Mouse (Mus musculus): ENCODE data around the gene Plekhh3. TPM values are rescaled to one million over a fixed set of nuclear protein-coding genes. Genes with fewer than 3 reads are reported as not detected.

Gene Plekhh3
- total RNA-seq, 2 experiments from 2014 or later, result 0.96 to 1.8 TPM

DNA sequence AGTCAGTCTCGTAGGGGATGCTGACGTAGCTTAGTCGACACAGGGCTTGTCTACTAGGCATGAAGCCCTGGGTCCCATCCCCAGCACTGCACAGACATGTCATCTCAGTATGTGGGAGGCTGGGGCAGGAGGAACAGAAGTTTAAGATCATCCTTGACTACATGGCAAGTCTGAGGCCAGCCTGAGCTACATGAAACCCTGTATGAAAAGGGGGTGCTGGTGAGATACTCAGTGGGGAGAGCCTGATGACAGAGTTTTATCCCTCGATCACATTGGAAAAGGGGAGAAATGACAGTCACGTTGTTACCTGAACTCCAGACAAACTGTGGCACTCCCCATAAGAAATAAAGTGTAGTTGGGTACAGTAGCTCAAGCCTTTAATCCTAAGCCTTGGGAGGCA is 16.4 kb upstream of the Plekhh3 start:
- no peak for ATAC-seq (ENCODE audit: poor library complexity, severe bottlenecking)

DNA sequence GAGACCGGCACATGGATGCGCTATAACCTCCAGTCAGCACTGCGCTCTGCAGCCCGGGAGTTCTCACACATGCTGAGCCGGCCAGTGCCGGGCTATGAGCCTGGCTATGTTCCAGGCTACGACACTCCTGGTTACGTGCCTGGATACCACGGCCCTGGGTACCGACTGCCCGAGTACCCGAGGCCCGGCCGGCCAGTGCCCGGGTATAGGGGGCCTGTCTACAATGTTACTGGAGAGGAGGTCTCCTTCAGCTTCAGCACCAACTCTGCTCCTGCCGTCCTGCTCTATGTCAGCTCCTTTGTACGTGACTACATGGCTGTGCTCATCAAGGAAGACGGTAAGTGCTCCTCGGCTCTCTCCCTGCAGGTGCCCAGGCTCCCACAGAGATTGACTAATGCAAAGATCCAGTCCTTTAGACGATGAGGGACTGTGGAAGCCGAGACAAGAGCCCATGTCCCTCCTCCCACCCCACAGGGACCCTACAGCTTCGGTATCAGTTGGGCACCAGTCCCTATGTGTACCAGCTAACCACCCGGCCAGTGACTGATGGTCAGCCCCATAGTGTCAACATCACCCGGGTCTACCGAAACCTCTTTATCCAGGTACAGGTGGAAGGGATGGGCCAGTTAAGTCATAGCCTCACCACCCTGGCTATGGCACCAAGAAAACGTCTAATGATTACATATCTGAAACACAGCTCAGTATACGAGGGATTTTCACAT is 15.5 kb upstream of the Plekhh3 start:
- no peak for ATAC-seq (ENCODE audit: poor library complexity, severe bottlenecking)

DNA sequence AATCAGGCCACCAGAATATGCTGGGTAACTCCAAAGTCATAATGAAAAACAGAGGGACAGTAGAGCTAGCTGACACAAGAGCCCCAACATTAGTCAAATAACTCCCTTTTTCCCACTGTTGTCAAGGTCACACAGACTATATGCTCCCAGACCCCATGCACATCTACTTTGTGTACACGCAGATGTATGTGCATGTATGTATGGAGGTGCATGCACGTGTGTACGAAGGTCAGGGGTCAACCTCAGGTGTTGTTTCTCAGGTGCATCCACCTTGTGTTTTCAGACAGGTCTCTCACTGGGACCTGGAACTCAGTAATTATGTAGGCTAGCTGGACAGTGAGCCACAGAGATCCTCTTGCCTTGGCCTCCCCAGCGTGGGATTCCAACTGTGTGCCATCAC is 14.3 kb upstream of the Plekhh3 start:
- no peak for ATAC-seq (ENCODE audit: poor library complexity, severe bottlenecking)

DNA sequence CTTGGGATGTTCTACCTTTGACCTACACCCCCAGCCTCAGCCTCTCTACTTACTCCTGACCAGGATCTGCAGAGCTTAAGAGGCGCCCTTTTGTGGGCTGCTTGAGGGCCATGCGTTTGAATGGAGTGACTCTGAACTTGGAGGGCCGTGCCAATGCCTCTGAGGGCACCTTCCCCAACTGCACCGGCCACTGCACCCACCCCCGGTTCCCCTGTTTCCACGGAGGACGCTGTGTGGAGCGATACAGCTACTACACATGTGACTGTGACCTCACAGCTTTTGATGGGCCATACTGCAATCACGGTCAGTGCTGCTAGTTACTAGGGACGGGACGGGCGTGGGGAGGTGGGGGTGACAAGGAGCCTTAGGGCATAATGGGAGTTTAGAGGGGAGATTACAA is 13.8 kb upstream of the Plekhh3 start:
- no peak for ATAC-seq (ENCODE audit: poor library complexity, severe bottlenecking)

DNA sequence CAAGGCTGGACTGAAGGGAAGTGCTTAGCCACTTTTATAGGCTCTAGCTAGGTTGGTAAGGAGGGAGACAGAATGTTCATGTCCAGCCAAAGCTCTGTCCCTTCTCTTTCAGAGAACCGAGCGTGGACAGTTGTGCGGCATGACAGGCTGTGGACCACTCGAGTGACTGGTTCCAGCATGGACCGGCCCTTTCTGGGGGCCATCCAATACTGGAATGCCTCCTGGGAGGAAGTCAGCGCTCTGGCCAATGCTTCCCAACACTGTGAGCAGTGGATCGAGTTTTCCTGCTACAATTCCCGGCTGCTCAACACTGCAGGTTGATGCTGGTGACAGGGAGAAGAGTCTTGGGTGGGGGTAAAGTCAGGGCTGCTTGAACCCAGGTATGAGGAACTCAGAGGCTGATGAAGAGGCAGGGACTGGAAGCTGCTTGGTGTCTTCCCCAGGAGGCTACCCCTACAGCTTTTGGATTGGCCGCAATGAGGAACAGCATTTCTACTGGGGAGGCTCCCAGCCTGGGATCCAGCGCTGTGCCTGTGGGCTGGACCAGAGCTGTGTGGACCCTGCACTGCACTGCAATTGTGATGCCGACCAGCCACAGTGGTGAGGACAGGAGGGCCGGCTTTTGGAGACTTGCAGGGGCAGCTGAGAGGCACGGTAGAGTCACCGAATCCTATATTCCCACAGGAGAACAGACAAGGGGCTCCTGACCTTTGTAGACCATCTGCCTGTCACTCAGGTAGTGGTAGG is 11.8 kb upstream of the Plekhh3 start:
- no peak for ATAC-seq (ENCODE audit: poor library complexity, severe bottlenecking)

DNA sequence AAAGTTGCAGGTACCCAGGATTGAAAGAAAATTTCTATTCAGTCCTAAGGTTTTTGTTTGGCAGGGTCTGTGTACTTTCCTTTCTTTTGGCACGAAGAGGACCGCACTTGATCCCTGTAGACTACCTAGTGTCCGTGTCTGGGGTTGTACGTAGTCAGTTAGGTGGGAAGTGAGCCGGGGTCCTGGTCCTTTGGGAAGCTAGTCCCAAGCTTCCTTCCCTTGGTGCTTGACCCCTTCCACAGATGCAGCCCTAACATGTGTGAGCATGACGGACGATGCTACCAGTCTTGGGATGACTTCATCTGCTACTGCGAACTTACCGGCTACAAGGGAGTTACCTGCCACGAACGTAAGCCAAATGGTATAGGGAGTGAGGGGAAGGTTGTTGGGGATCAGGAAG is 10.8 kb upstream of the Plekhh3 start:
- no peak for ATAC-seq (ENCODE audit: poor library complexity, severe bottlenecking)

DNA sequence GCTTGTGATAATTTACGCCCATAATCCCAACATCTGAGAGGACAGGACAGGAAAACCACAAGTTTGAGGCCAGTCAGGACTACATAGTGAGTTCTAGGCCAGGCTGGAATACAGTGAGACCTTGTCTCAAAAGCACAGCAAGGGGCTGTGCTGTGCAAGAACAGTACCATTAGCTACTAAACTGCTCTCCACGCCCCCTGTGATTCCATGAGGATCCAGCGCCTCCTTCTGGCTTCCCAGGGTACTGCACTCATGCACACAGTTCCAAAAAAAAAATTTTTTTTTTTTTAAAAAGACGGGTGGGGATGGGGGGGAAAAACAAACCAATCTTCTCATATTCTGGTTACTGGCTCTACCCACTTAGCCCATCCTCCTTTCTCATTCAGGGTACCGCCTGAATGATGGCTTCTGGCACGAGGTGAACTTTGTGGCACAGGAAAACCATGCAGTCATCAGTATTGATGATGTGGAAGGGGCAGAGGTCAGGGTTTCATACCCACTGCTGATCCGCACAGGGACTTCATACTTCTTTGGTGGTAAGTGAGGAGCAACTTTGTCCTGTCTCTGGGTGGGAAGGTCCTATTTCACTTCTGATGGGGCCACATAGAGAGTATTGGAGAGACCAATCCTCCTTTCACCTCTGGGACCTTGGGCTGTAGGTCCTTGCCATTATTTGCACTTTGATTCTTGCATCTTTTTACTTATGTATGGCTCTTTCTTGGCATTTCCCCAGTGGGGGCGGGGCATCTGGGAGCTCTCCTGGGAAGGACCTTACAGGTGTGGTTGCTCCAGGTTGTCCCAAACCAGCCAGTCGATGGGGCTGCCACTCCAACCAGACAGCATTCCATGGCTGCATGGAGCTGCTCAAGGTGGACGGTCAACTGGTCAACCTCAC is 9.9 kb upstream of the Plekhh3 start:
- ATAC-seq (ENCODE audit: poor library complexity, severe bottlenecking), result peak; percentile 55

DNA sequence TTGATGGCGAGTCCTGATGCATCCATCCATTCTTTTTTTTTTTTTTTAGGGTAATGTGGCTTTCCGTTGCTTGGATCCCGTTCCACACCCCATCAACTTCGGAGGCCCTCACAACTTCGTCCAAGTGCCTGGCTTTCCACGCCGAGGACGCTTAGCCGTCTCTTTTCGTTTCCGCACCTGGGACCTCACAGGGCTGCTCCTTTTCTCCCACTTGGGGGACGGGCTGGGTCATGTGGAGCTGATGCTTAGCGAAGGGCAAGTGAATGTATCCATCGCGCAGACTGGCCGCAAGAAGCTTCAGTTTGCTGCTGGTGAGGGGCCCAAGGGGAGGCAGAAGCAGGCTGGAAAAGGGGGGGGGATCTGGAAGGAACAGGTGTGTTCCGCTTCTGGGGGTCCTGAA is 9.1 kb upstream of the Plekhh3 start:
- ATAC-seq (ENCODE audit: poor library complexity, severe bottlenecking), result no peak

DNA sequence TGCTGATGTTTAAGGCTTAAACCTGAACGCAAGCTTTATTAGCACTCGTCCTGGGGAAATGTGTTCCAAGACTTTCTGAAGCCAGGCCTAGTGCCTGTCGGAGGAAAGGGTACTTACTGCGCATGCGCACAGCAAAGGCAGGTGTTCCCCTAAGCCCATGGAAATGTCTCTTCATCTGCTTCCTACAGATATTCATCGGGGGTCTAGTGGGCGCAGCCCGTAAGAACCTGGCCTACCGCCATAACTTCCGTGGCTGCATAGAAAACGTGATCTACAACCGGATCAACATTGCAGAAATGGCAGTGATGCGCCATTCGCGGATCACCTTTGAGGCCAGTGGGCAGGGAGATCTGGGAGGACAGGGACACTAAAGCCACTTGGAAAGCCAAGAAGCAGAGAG is 8.2 kb upstream of the Plekhh3 start:
- ATAC-seq (ENCODE audit: poor library complexity, severe bottlenecking), result no peak

DNA sequence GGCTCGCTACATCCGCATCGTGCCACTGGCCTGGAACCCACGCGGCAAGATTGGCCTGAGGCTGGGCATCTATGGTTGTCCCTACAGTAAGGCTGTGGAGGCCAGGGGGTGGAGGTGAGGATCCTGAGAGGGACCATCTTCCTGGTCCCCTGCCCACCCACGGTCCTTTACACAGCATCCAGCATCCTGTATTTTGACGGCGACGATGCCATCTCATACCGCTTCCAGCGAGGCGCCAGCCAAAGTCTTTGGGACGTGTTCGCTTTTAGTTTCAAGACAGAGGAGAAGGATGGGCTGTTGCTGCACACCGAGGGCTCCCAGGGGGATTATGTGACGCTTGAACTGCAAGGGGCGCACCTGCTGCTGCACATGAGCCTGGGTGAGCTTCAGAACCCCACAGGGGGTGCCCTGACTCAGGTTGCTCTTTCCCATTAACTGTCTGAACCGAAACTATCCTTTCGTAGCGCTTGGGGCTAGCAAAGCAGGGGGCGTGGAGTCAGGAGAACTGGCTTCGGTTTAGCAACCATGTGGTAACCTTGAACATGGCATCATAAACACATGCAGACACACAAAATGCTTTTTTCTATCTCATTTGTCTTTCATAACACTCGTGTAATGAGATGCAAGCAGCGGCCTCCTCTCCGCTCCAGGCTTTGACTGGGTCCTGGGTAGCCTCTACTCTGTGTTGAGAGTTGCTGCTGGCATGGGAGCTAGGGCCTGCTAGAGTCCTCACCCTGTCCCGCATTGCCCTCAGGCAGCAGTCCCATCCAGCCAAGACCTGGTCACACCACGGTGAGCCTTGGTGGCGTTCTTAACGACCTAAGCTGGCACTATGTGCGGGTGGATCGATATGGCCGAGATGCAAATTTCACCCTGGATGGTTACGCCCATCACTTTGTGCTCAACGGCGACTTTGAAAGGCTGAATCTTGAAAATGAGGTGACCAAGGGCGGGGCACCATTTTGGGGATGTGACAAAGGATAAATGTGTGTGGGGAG is 7.2 kb upstream of the Plekhh3 start:
- ATAC-seq (ENCODE audit: poor library complexity, severe bottlenecking), result no peak

DNA sequence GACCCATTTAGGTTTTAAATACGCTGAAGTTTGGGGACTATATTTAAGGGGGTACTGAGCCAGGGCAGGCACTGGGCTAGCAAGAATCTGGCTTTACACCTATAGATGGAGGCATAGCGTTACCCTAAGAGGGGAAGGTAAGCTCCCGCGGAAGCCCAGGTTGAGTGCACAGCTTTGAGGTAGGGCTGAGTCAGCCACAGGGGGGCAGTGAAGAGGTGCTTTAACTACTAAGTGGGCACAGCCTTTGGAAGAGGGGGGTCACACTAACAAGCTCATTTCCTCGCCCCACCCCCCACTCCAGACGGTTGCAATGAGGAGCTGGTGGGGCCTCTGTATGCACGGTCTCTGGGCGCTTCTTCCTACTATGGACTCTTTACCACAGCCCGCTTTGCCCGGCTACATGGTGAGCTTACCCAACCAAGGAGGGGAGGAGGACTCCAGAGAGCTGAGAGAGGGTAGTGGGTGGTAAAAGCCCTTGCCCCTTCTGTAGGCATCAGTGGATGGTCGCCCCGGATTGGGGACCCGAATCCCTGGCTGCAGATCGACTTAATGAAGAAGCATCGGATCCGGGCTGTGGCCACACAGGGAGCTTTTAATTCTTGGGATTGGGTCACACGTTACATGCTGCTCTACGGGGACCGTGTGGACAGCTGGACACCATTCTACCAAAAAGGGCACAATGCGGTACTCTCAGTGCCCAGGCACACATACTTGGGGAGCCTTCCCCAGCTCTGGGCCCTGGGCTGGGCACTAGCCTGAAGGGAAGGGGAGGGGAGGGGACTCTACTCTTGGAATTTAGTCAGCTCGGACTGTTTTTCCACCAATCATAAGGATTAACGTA is 6.0 kb upstream of the Plekhh3 start:
- ATAC-seq (ENCODE audit: poor library complexity, severe bottlenecking), result no peak

DNA sequence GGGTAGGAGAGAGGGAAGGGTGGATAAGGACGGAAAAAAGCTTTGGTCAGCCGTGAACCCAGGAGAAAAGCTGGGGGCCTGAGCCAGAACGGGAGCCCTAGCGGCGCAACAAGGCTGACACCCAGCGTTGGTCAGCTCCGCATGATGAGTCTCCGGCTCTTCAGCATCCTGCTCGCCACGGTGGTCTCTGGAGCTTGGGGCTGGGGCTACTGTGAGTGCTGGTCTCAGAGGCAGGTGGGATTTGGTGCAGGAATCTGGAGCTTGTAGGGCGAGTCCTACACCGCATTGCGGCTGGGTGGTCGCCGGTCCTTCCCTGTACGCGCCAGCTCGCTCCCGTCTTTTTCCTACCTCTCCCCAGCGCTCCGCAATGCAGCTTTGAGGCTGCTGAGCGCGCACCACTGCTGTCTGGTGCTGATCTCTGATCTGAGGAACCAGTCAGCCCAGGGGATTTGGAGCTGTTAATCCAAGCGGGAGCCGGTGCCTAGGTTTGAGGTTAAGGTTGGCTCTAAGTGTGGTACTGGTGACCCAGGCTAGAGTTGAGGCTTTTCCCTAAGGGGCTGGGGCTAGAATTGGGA is 5.1 kb upstream of the Plekhh3 start:
- ATAC-seq (ENCODE audit: poor library complexity, severe bottlenecking), result no peak

DNA sequence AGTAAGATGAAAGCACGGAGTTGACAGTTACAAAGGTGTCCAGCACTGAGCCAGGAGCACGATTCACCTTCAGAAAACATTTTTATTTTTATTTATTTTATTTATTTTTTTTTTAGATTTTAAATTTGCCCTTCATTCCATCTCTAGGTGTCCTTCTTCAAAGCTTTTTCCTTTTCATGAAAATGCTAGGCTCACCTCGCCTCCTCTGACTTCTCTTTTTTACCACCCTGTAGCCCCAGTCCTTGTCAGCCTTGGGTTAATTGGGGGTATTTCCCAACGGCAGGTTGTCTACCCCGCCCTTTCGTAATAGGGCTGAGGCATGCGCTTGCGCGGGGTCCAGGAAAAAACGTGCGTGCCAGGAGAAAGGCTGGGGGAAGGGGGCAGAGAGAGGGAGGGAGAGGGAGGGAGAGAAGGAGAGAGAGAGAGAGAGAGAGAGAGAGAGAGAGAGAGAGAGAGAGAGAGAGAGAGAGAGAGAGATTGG is 4.5 kb upstream of the Plekhh3 start:
- no peak for ATAC-seq (ENCODE audit: poor library complexity, severe bottlenecking)

DNA sequence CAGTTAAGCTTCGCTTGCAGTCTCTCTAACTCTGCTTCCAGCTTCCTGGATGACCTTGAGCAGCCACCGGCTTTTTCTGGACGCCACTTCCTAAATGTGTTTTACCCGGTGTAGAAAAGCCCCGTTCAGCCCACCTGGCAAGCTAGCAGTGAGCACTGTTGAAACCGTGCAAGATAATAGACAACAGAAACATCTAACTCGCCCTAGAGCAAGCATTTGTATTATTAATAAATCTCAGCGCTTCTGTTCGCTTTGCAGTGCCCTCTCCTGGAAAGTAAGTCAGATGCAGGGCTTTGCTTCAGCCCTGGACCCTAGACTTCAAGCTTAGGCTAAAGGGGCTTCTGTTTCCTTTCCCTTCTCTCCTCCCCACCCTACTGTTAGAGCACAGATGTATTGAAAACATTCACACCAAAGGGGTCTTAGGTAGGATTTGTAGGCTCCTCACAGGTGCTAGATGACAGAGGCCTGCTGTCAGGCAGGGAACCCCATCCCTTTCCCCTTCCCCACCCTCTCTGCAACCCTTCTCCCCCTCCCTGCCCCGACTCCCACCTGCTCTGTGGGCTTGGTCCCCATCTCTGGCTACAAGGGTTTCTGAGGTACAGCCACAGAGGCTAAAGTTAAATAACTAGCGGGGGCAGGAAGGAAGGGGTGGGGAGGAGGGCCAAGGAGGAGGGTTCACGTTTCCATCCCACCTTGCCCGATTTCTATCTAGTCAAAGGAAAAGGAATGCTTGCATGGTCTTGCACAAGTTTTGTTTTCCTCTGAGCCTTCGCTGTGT is 3.9 kb upstream of the Plekhh3 start, which contains the start of gene Ccr10:
Gene Ccr10 (minus strand): TSS at position 593 of the 778 bp plus-strand sequence.
- ATAC-seq (ENCODE audit: poor library complexity, severe bottlenecking), result no peak

DNA sequence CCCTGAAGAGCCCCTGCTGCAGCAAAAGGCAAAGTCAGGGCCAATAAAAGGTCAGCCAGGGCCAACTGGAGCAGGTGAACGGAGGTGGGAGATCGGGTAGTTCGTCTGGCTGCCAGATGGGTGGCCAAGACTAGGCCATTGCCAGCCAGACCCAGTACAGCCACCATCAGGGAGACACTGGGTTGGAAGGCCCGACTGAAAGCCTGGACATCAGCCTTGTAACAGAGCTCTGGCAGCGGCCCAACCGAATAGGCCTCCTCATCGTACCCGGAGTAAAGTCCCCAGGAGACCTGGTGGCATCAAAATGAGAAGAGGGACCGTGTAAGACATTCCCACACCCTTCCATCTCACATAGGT is 3.2 kb upstream of the Plekhh3 start:
- no peak for ATAC-seq (ENCODE audit: poor library complexity, severe bottlenecking)

DNA sequence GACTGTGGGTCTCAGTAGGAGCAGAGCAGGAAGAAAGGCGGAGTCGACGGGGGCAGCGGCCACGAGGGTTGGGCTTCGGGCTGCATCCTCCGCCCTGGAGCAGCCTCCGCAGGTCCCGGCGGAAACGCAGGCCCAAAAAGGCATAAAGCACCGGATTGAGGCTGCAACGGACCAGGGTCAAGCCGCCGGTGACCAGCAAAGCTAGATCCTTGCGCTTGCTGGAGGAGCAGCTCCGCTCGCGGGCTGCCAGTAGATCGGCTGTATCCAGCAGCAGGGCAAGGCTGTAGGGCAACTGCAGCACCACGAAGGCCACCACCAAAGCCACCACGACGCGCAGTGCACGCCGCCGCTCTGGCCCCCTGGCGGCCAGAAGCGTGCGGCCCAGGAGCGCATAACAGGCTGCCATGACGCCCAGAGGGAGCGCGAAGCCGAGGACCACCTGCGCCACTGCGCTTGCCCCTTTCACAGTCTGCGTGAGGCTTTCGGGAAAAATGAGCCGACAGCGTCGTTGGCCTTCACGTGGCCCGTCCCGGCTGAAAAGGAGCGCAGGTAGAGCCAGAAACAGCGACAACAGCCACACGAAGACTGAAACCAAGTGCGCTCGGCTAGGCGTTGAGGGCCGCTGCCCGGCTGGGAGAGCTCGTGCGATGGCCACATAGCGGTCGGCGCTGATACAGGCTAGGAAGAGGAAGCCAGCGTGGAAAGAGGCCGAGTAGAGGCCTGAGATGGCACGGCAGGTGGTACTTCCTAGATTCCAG is 2.7 kb upstream of the Plekhh3 start:
- peak; percentile 68 for ATAC-seq (ENCODE audit: poor library complexity, severe bottlenecking)

DNA sequence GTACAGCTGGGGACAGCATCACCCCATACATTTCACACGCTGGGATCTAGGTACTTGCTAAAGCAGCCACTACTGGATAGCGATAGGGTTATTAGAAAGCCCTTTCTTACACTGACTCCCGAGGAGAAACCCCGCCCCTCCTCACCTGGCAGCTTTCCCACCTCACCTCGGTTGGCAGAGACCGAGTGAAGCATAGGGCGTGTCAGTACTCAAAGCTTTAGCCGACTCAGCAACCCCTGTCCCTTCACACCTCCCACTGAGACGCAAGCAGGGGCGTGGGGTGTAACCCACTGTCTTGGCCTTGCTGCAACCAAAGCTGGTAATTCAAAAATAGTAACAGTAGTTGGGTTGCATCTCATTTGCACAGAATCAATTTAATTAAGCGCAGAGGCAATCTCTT is 2.0 kb upstream of the Plekhh3 start:
- no peak for ATAC-seq (ENCODE audit: poor library complexity, severe bottlenecking)

All from megakaryocyte, adult 5-6 weeks (primary cell).